Mouse (Mus musculus): Measurements from ENCODE around the gene Mthfs. TPM values are rescaled to one million over a fixed set of nuclear protein-coding genes. Genes with fewer than 3 reads are reported as not detected.

Mthfs gene
- polyA plus RNA-seq, 1 experiment: 2.8 TPM

DNA sequence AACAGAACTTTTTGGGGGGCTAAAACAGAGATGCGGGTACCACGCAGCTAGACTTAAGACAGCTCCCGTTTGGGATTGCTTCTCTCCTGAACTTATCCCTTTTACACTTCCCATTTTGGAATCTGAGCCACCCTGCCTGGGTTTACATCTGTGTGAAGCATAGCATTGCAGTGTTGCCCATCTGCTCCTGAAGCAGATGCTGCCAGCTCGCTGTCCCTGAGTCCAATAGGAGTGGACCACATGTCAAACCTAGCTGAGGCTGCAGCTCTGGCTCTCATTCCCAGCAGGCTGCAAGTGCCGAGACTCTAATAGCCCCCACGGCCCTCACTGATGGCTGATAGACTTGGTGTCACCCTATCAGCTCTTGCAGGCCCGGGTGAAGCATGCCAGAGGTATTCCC is 63.3 kb downstream of the Mthfs start:
- TF ChIP-seq POLR2A (IDR thresholded peaks at IDR 0.05; ENCODE audit: low read depth, low read length): no peak
- no peak for TF ChIP-seq CTCF (IDR thresholded peaks at IDR 0.05; ENCODE audit: extremely low read depth, insufficient read length, insufficient replicate concordance, low read depth, low read length)

DNA sequence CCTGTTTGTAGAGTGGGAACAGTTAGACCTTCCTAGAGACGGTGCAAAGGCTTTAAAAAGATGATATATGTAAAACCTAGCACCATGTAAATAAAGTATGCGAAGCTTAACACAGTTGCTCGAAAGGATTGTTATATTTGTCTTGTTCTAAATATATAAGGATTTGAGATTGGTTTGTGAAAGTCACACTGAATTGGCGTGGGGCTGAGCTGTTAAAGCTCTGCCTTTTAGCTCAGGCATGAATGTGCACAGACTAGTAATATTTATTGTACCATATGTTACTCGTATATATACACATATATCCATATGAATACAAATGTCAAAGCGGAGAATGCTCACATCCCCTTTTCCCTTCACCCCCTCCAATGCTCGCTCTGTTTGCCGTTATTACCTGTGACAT is 67.7 kb downstream of the Mthfs start:
- Histone ChIP-seq H3K27ac (ENCODE audit: insufficient read depth, low read depth, low read length) (no peak overlapping the region), H3K36me3 (ENCODE audit: control insufficient read depth, insufficient read depth, low read length) (no peaks in the 10 kb centered on the region), H3K27me3 (ENCODE audit: control insufficient read depth, insufficient read depth, low read length) (no peaks in the 10 kb centered on the region), H3K4me1 (ENCODE audit: control insufficient read depth, insufficient read depth, insufficient read length, low read length) (no peaks in the 10 kb centered on the region), H3K4me3 (ENCODE audit: low read depth, low read length) (no peak overlapping the region)
- WGBS: 82% methylated on average over 8 of the region's 8 CpGs
- no peak for TF ChIP-seq POLR2A (IDR thresholded peaks at IDR 0.05; ENCODE audit: low read depth, low read length)
- no peak for TF ChIP-seq CTCF (IDR thresholded peaks at IDR 0.05; ENCODE audit: extremely low read depth, insufficient read length, insufficient replicate concordance, low read depth, low read length)

More for the DNA sequence above, 63.3 kb downstream of the Mthfs start:
- no peaks in the 10 kb centered on the region for H3K27me3 ChIP-seq (ENCODE audit: control insufficient read depth, insufficient read depth, low read length)
- H3K4me1 ChIP-seq (ENCODE audit: control insufficient read depth, insufficient read depth, insufficient read length, low read length): no peaks in the 10 kb centered on the region
- 75% methylated on average over 7 of the region's 7 CpGs for WGBS
- no peak overlapping the region for H3K4me3 ChIP-seq (ENCODE audit: low read depth, low read length)
- H3K36me3 ChIP-seq (ENCODE audit: control insufficient read depth, insufficient read depth, low read length): no peaks in the 10 kb centered on the region
- no peak overlapping the region for H3K27ac ChIP-seq (ENCODE audit: insufficient read depth, low read depth, low read length)

DNA sequence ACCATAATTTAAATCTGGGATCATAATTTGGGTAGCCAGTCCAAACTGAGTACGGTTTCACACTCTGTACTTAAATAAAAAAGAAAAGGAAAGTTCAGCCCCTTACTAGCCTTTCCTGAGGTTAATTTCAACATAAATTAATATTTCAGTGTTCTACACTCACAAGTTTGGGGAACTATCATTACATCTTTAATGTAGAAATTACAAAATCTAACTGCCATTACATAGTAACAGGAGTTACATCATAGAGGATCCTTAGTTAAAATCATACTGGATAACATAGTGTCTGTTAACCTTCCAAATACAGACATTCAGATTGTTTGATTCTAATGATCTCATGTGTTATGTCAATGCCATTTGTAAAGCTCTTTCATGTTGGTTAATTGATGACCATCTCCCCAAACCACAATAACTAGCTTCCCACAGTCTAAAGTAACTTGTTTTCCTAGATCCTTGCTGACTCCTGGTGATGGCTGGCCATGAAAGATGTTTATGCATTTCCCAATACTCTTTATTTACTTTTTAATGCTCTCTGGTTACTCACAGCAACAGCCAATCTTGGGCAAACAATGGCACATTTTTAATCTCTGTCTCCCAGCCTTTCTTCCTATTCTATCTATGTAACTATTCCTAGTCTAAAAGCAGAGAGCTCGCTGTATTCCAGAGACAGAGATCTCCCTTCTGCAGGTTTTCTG is 72.0 kb downstream of the Mthfs start:
- TF ChIP-seq CTCF (IDR thresholded peaks at IDR 0.05; ENCODE audit: extremely low read depth, insufficient read length, insufficient replicate concordance, low read depth, low read length) (no peak), POLR2A (IDR thresholded peaks at IDR 0.05; ENCODE audit: low read depth, low read length) (no peak)
- WGBS: 76% methylated on average over 2 of the region's 2 CpGs
- H3K36me3 ChIP-seq (ENCODE audit: control insufficient read depth, insufficient read depth, low read length): no peaks in the 10 kb centered on the region

DNA sequence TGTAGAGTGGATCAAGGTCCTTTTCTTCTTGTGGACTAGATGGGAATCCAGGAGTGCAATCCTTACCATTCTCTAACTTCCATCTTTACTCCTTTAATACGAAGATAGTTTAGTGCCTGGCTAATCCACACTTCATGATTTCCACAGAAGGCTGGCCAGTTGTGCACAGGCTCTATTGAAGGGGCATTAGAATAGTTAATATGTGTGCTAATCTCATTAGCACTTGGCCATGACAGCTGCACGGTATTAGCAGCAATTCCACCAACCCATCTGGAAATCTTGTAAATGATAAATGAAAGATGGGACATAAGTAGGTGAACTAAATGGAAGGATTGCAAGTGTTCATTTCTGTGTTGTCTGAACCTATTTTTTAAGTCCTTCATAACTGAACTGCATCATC is 77.6 kb downstream of the Mthfs start:
- Histone ChIP-seq H3K4me1 (ENCODE audit: control insufficient read depth, insufficient read depth, insufficient read length, low read length) (no peaks in the 10 kb centered on the region), H3K36me3 (ENCODE audit: control insufficient read depth, insufficient read depth, low read length) (no peaks in the 10 kb centered on the region), H3K27ac (ENCODE audit: insufficient read depth, low read depth, low read length) (no peak overlapping the region), H3K4me3 (ENCODE audit: low read depth, low read length) (no peak overlapping the region), H3K27me3 (ENCODE audit: control insufficient read depth, insufficient read depth, low read length) (no peaks in the 10 kb centered on the region)
- TF ChIP-seq POLR2A (IDR thresholded peaks at IDR 0.05; ENCODE audit: low read depth, low read length) (no peak), CTCF (IDR thresholded peaks at IDR 0.05; ENCODE audit: extremely low read depth, insufficient read length, insufficient replicate concordance, low read depth, low read length) (no peak)
- WGBS: 77% methylated on average over 2 of the region's 2 CpGs

More for the DNA sequence above, 72.0 kb downstream of the Mthfs start:
- Histone ChIP-seq H3K4me3 (ENCODE audit: low read depth, low read length) (no peak overlapping the region), H3K4me1 (ENCODE audit: control insufficient read depth, insufficient read depth, insufficient read length, low read length) (no peaks in the 10 kb centered on the region), H3K27me3 (ENCODE audit: control insufficient read depth, insufficient read depth, low read length) (no peaks in the 10 kb centered on the region), H3K27ac (ENCODE audit: insufficient read depth, low read depth, low read length) (no peak overlapping the region)

DNA sequence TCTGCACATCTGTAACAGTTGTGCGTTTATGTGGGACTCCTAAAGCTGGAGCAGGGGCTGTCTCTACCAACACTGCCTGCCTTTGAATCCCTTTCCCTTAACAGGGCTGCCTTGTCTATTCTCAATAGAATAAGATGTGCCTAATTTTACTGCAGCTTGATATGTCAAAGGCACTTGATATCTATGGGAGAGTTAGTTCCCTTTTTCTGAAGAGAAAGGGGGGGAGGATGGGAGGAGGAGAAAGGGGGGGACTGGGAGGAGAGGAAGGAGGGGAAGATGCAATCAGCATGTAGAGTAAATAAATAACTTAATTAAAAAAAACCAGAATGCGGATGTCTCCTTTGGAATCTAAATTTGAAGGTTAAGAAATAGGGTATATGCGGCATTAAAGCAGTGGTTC is 82.9 kb downstream of the Mthfs start:
- Histone ChIP-seq H3K4me1 (ENCODE audit: control insufficient read depth, insufficient read depth, insufficient read length, low read length) (no peaks in the 10 kb centered on the region), H3K4me3 (ENCODE audit: low read depth, low read length) (no peak overlapping the region), H3K27me3 (ENCODE audit: control insufficient read depth, insufficient read depth, low read length) (no peaks in the 10 kb centered on the region), H3K36me3 (ENCODE audit: control insufficient read depth, insufficient read depth, low read length) (no peaks in the 10 kb centered on the region), H3K27ac (ENCODE audit: insufficient read depth, low read depth, low read length) (no peak overlapping the region)
- 76% methylated on average over 3 of the region's 3 CpGs for WGBS
- TF ChIP-seq POLR2A (IDR thresholded peaks at IDR 0.05; ENCODE audit: low read depth, low read length) (no peak), CTCF (IDR thresholded peaks at IDR 0.05; ENCODE audit: extremely low read depth, insufficient read length, insufficient replicate concordance, low read depth, low read length) (no peak)

DNA sequence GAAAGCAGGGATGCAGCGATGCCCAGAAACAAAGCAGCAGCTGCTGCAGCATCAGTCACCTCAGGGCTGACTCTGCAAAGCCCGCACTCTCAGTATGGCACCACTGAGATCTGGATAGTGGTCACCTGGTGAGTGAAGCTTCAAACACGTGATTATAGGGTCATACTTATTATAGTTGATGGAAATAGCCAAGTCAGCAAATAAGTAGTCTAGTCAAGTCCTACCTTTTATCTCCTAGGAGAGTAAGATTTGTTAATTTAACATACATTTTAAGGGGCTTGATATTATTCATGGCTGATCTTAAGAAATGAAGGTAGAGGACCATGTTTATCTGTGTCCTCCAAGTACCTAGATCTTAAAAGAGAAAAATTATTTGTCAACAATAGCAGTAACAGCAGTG is 83.6 kb downstream of the Mthfs start:
- Histone ChIP-seq H3K36me3 (ENCODE audit: control insufficient read depth, insufficient read depth, low read length) (no peaks in the 10 kb centered on the region), H3K27ac (ENCODE audit: insufficient read depth, low read depth, low read length) (no peak overlapping the region), H3K4me1 (ENCODE audit: control insufficient read depth, insufficient read depth, insufficient read length, low read length) (no peaks in the 10 kb centered on the region), H3K4me3 (ENCODE audit: low read depth, low read length) (no peak overlapping the region), H3K27me3 (ENCODE audit: control insufficient read depth, insufficient read depth, low read length) (no peaks in the 10 kb centered on the region)
- TF ChIP-seq CTCF (IDR thresholded peaks at IDR 0.05; ENCODE audit: extremely low read depth, insufficient read length, insufficient replicate concordance, low read depth, low read length) (no peak), POLR2A (IDR thresholded peaks at IDR 0.05; ENCODE audit: low read depth, low read length) (no peak)
- WGBS: 73% methylated on average over 3 of the region's 3 CpGs

DNA sequence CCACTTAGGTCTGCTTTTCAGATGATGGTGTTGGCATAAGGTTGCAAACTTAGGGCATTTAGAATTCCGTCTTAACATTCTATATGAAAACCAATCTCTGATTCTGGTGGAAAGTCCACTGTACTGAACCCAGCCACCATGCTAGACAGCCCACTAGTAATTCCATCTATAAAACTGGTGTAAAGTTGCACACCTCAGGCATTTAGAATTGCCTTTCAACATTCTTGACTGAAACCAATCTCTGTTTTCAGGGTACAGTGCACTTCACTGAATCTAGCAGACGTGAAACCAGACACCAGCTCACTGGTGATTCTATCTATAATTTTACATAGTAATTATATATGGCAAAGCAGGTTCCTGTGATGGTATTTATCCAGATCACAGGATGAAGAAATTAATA is 95.2 kb downstream of the Mthfs start:
- WGBS: 88% methylated on average over 2 of the region's 2 CpGs
- H3K4me1 ChIP-seq (ENCODE audit: control insufficient read depth, insufficient read depth, insufficient read length, low read length): no peaks in the 10 kb centered on the region
- TF ChIP-seq POLR2A (IDR thresholded peaks at IDR 0.05; ENCODE audit: low read depth, low read length) (no peak), CTCF (IDR thresholded peaks at IDR 0.05; ENCODE audit: extremely low read depth, insufficient read length, insufficient replicate concordance, low read depth, low read length) (no peak)
- no peaks in the 10 kb centered on the region for H3K36me3 ChIP-seq (ENCODE audit: control insufficient read depth, insufficient read depth, low read length)
- no peak overlapping the region for H3K4me3 ChIP-seq (ENCODE audit: low read depth, low read length)
- no peaks in the 10 kb centered on the region for H3K27me3 ChIP-seq (ENCODE audit: control insufficient read depth, insufficient read depth, low read length)
- H3K27ac ChIP-seq (ENCODE audit: insufficient read depth, low read depth, low read length): no peak overlapping the region
